8 mouse cellular contexts compared by ENCODE assay signal in the genomic region with DNA sequence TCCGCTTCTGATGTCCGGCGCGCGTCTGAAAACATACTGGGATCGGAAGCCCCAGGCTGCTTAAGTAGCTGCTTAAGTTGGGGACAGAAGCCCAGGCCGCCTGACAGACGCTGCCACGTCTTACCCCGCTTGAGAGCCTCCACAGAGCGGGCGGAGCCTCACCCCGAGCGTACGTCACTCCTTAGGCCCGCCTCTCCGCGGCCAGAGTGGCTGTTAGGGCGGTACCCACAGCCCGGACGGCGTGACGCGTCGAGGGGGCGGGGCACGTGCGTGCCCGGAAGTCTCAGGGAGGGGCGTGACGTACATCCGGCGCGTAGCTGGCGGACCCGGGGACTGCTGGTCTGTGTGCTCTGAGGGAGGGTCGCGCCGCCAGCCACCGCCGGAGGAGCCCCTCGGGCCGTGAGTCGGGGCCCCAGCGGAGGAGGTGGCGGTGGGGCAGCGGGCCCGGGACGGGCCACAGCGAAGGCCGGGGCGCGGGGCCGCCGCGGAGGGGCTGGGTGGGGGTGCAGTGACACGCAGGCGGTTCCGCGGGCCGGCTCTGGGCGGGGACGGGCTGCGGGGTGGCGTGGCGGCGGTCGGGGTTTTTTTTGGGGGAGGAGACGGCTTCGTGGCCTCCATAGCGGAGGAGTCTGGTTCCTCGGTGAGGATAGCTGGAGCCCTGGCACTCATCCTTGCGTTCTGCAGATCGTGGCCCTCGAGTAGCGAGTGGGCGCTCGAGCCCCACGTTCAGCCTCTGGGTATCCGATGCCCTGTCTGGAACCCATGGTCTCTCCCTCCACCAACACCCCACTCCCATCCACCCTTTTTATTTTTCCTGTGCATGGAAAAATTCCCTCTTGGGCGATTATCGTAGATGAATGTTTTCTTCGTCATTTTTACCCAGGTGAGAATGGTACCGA. TPM values are rescaled to one million over a fixed set of nuclear protein-coding genes. Genes with fewer than 3 reads are reported as not detected.
DNase-seq lines count a peak whose midpoint lies in the region; ATAC-seq and TF ChIP-seq lines count a peak whose summit lies in the region.

Sar1a (plus strand) TSS at position 285 of the 899 bp plus-strand sequence.

- WGBS in forebrain, embryonic 12.5 days: under 1% methylated on average over 82 of the region's 84 CpGs
- WGBS in heart, postnatal 0 days: 1% methylated on average over 74 of the region's 84 CpGs
- under 1% methylated on average over 82 of the region's 84 CpGs for WGBS in liver, embryonic 16.5 days (ENCODE audit: insufficient replicate concordance)
- WGBS in neural tube, embryonic 13.5 days: under 1% methylated on average over 80 of the region's 84 CpGs

- peak within 1 kb of the TSS; percentile 84 to 94 (median 90) for H3K4me3 ChIP-seq in CH12.LX (replicated peaks in 1 of 3; ENCODE audit: low read depth in 2 of 3, low read length in 2 of 3, poor library complexity in 1 of 3)
- peak within 1 kb of the TSS; percentile 85 for H3K4me3 ChIP-seq in forebrain, embryonic 12.5 days (replicated peaks)
- H3K4me3 ChIP-seq in heart, postnatal 0 days (ENCODE audit: low read depth, low read length): peak within 1 kb of the TSS; percentile 98
- H3K4me3 ChIP-seq in liver, embryonic 16.5 days (ENCODE audit: low read depth, low read length): peak within 1 kb of the TSS; percentile 95
- H3K4me3 ChIP-seq in neural tube, embryonic 13.5 days: peak within 1 kb of the TSS; percentile 94
- H3K4me3 ChIP-seq in testis, adult 2 months (ENCODE audit: control insufficient read depth, low read depth, low read length): peak within 1 kb of the TSS; percentile 99

- no peak within 1 kb of the TSS; the same call in 1 of the 2 replicates for H3K27ac ChIP-seq in CH12.LX (ENCODE audit: insufficient read depth, low read depth)
- peak within 1 kb of the TSS; percentile 51 for H3K27ac ChIP-seq in forebrain, embryonic 12.5 days
- H3K27ac ChIP-seq in heart, postnatal 0 days (ENCODE audit: low read depth): peak within 1 kb of the TSS; percentile 91
- H3K27ac ChIP-seq in liver, embryonic 16.5 days (ENCODE audit: low read length): peak within 1 kb of the TSS; percentile 81
- peak within 1 kb of the TSS; percentile 86 for H3K27ac ChIP-seq in neural tube, embryonic 13.5 days (replicated peaks)
- peak within 1 kb of the TSS; percentile 96 for H3K27ac ChIP-seq in testis, adult 2 months (ENCODE audit: control insufficient read depth, insufficient read depth, low read depth, low read length)

- no peak for TF ChIP-seq EP300 in CH12.LX (IDR thresholded peaks at IDR 0.05; ENCODE audit: low read length)
- TF ChIP-seq EP300 in heart, postnatal 0 days (IDR thresholded peaks at IDR 0.05; ENCODE audit: low read depth): no peak

- DNase-seq in CH12.LX (ENCODE audit: extremely low read depth): peak; percentile 96
- DNase-seq in c-Kit-positive CD71-positive TER-119-negative erythroid progenitor cells, embryonic 14.5 days (ENCODE audit: low read depth): peak; percentile 95
- DNase-seq in heart, postnatal 0 days (ENCODE audit: low spot score): peak; percentile 95
- DNase-seq in kidney, postnatal 4 days: peak; percentile 99

- peak within 1 kb of the TSS; percentile 91 for H3K4me2 ChIP-seq in CH12.LX (ENCODE audit: insufficient read depth, low read depth, poor library complexity, severe bottlenecking)
- H3K4me2 ChIP-seq in forebrain, embryonic 12.5 days: peak within 1 kb of the TSS; percentile 73
- peak within 1 kb of the TSS; percentile 95 for H3K4me2 ChIP-seq in heart, postnatal 0 days (ENCODE audit: low read depth, low read length)
- H3K4me2 ChIP-seq in liver, embryonic 16.5 days (ENCODE audit: low read depth, low read length): peak within 1 kb of the TSS; percentile 89
- H3K4me2 ChIP-seq in neural tube, embryonic 13.5 days: peak within 1 kb of the TSS; percentile 88

- no peak for TF ChIP-seq CTCF in CH12.LX (conservative IDR thresholded peaks at IDR 0.05 in 1 of 2, IDR thresholded peaks at IDR 0.05 in 1 of 2; ENCODE audit: low read depth in 2 of 2, low read length in 2 of 2)
- no peak for TF ChIP-seq CTCF in heart, postnatal 0 days (IDR thresholded peaks at IDR 0.05; ENCODE audit: low read depth)
- TF ChIP-seq CTCF in testis, adult 2 months (IDR thresholded peaks at IDR 0.05; ENCODE audit: control insufficient read depth, insufficient read depth, insufficient replicate concordance, low read depth, low read length): no peak

- no peak for TF ChIP-seq RAD21 in CH12.LX (IDR thresholded peaks at IDR 0.05; ENCODE audit: low read depth, low read length)

- H3K9ac ChIP-seq in CH12.LX (ENCODE audit: insufficient read depth, low read depth): peak within 1 kb of the TSS; percentile 87
- peak within 1 kb of the TSS; percentile 89 for H3K9ac ChIP-seq in forebrain, embryonic 12.5 days
- H3K9ac ChIP-seq in heart, postnatal 0 days (replicated peaks; ENCODE audit: low read depth, low read length): peak within 1 kb of the TSS; percentile 97
- H3K9ac ChIP-seq in liver, embryonic 16.5 days (ENCODE audit: low read depth, low read length): peak within 1 kb of the TSS; percentile 92
- peak within 1 kb of the TSS; percentile 96 for H3K9ac ChIP-seq in neural tube, embryonic 13.5 days

- no peaks in the 10 kb centered on the region for H3K9me3 ChIP-seq in CH12.LX (replicated peaks; ENCODE audit: low read length)
- H3K9me3 ChIP-seq in forebrain, embryonic 12.5 days: no peaks in the 10 kb centered on the region
- H3K9me3 ChIP-seq in heart, postnatal 0 days (replicated peaks; ENCODE audit: control insufficient read depth, low read length): no peaks in the 10 kb centered on the region
- H3K9me3 ChIP-seq in liver, embryonic 16.5 days (replicated peaks; ENCODE audit: control insufficient read depth, low read length): no peaks in the 10 kb centered on the region
- no peaks in the 10 kb centered on the region for H3K9me3 ChIP-seq in neural tube, embryonic 13.5 days

- peaks cover 13 to 31% of the 10 kb centered on the region in 2 experiments for H3K36me3 ChIP-seq in CH12.LX (replicated peaks in 1 of 2; ENCODE audit: control insufficient read depth in 1 of 2, insufficient read depth in 1 of 2, low read length in 1 of 2)
- peaks cover 13% of the 10 kb centered on the region; the same call in 1 of the 2 replicates for H3K36me3 ChIP-seq in forebrain, embryonic 12.5 days (replicated peaks)
- peaks cover 14% of the 10 kb centered on the region for H3K36me3 ChIP-seq in heart, postnatal 0 days (replicated peaks; ENCODE audit: control insufficient read depth, insufficient read depth, low read length)
- H3K36me3 ChIP-seq in liver, embryonic 16.5 days (ENCODE audit: control insufficient read depth, insufficient read depth): peaks cover 4% of the 10 kb centered on the region
- peaks cover 14% of the 10 kb centered on the region for H3K36me3 ChIP-seq in neural tube, embryonic 13.5 days
- no peaks in the 10 kb centered on the region; the same call in 1 of the 2 replicates for H3K36me3 ChIP-seq in testis, adult 2 months (ENCODE audit: control insufficient read depth, insufficient read depth, low read length)

- dilution Hi-C loops in CH12.LX (cut with MboI; ENCODE audit: extremely low pct_ligation_motif_present, extremely low pct_unique_long_range_greater_than_20kb, low sequenced_read_pairs): no loop called here

- ATAC-seq in forebrain, embryonic 12.5 days (ENCODE audit: low FRiP score): peak; percentile 100
- ATAC-seq in heart, postnatal 0 days (ENCODE audit: insufficient read depth, low read depth): peak; percentile 100
- peak; percentile 99 for ATAC-seq in liver, embryonic 16.5 days (ENCODE audit: low read depth)
- ATAC-seq in neural tube, embryonic 13.5 days (ENCODE audit: low read depth): peak; percentile 100

- peaks cover 6 to 30% of the 10 kb centered on the region in 2 experiments; a peak in 3 of 4 replicates for H3K4me1 ChIP-seq in CH12.LX (ENCODE audit: control insufficient read depth in 1 of 2, insufficient read depth in 2 of 2)
- H3K4me1 ChIP-seq in forebrain, embryonic 12.5 days: peaks cover 15% of the 10 kb centered on the region
- H3K4me1 ChIP-seq in heart, postnatal 0 days (ENCODE audit: control insufficient read depth, insufficient read depth): peaks cover 15% of the 10 kb centered on the region
- peaks cover 15% of the 10 kb centered on the region for H3K4me1 ChIP-seq in liver, embryonic 16.5 days (ENCODE audit: control insufficient read depth, low read depth, low read length)
- peaks cover 31% of the 10 kb centered on the region for H3K4me1 ChIP-seq in neural tube, embryonic 13.5 days (replicated peaks)
- H3K4me1 ChIP-seq in testis, adult 2 months (ENCODE audit: control insufficient read depth, insufficient read depth, low read length): peaks cover 5% of the 10 kb centered on the region

- peaks cover 43% of the 10 kb centered on the region for H3K79me2 ChIP-seq in CH12.LX (replicated peaks; ENCODE audit: control insufficient read depth, extremely low read depth, insufficient read depth, poor library complexity, severe bottlenecking)

- in situ Hi-C loops in CH12.LX (cut with MboI; ENCODE audit: low pct_ligation_motif_present, low pct_unique_long_range_greater_than_20kb, low sequenced_read_pairs): no loop called here

- no peaks in the 10 kb centered on the region for H3K27me3 ChIP-seq in CH12.LX (replicated peaks)
- H3K27me3 ChIP-seq in forebrain, embryonic 12.5 days: no peaks in the 10 kb centered on the region
- H3K27me3 ChIP-seq in heart, postnatal 0 days (ENCODE audit: control insufficient read depth, insufficient read depth, low read length): no peaks in the 10 kb centered on the region
- no peaks in the 10 kb centered on the region for H3K27me3 ChIP-seq in liver, embryonic 16.5 days (ENCODE audit: control insufficient read depth, insufficient read depth, low read depth, low read length)
- no peaks in the 10 kb centered on the region for H3K27me3 ChIP-seq in neural tube, embryonic 13.5 days
- H3K27me3 ChIP-seq in testis, adult 2 months (ENCODE audit: control insufficient read depth, insufficient read depth, low read length): no peaks in the 10 kb centered on the region

- TF ChIP-seq POLR2A in CH12.LX (IDR thresholded peaks at IDR 0.05; ENCODE audit: low read depth, low read length): peak; percentile 92
- TF ChIP-seq POLR2A in testis, adult 2 months (IDR thresholded peaks at IDR 0.05; ENCODE audit: control insufficient read depth, low read depth, low read length): peak; percentile 96

TF ChIP-seq in CH12.LX, 34 proteins besides CTCF, POLR2A, EP300 and RAD21 (continues in another document):
- TF ChIP-seq TBP (conservative IDR thresholded peaks at IDR 0.05; ENCODE audit: low read depth, low read length): peak; percentile 76; the same call in 1 of the 2 replicates
- TF ChIP-seq NRF1 (IDR thresholded peaks at IDR 0.05; ENCODE audit: low read depth, low read length): peak; percentile 41; the same call in 1 of the 2 replicates

RNA-seq across cellular contexts. Expression of gene Sar1a, which starts in this region (rescaled TPM):
- 97.1 and 121 TPM in 2 replicates for total RNA-seq in CH12.LX (2012; rRNA removed)
- total RNA-seq in CH12.LX (2014; rRNA removed): 184 and 187 TPM in 2 replicates
- polyA plus RNA-seq in CH12.LX (2012; ENCODE audit: insufficient read length, low read depth): 128 and 166 TPM in 2 replicates
- 216 and 221 TPM in 2 replicates for polyA plus RNA-seq in forebrain, embryonic 12.5 days (2016; fragmentation: Nextera tagmentation; extraction: Ambion mirVana)
- 137 and 148 TPM in 2 replicates for total RNA-seq in heart, postnatal 0 days (2014; rRNA removed; ENCODE audit: low replicate concordance)
- 140 and 151 TPM in 2 replicates for polyA plus RNA-seq in heart, postnatal 0 days (2015; fragmentation: Nextera tagmentation; extraction: Ambion mirVana)
- 66.6 and 67.0 TPM in 2 replicates for polyA plus RNA-seq in liver, embryonic 16.5 days (2015; fragmentation: Nextera tagmentation; extraction: Ambion mirVana)
- 192 and 203 TPM in 2 replicates for polyA plus RNA-seq in neural tube, embryonic 13.5 days (2015; fragmentation: Nextera tagmentation; extraction: Ambion mirVana)
- 88.5 and 101 TPM in 2 replicates for polyA plus RNA-seq in testis, adult 2 months (2012; rRNA removed)
